Mouse (Mus musculus) myocyte (in vitro differentiated cells): ENCODE results near the gene Ttc21a. TPM values are rescaled to one million over a fixed set of nuclear protein-coding genes. Genes with fewer than 3 reads are reported as not detected.
A peak's percentile ranks its signal among the peaks of the same experiment; 100 is the strongest.

Experiments
- H3K27me3 ChIP-seq: one replicate; pipeline ENCODE4 v1.6.1; 2011; ENCODE audit not compliant: control insufficient read depth, insufficient read depth, insufficient read length
- H3K36me3 ChIP-seq: one replicate; pipeline ENCODE4 v1.6.1; 2011; ENCODE audit not compliant: control insufficient read depth, insufficient read depth
- H3K4me2 ChIP-seq: one replicate; pipeline ENCODE4 v1.6.1; 2011; ENCODE audit warnings: low read depth, control low read depth
- H3K4me3 ChIP-seq: one replicate; pipeline ENCODE4 v1.5.1; 2011; ENCODE audit warnings: mild to moderate bottlenecking, control low read depth, moderate library complexity
- H3K79me2 ChIP-seq: one replicate; pipeline ENCODE4 v1.6.1; 2011; ENCODE audit not compliant: control insufficient read depth, insufficient read depth
- H3ac ChIP-seq: one replicate; pipeline ENCODE4 v1.6.1; 2011; ENCODE audit not compliant: control insufficient read depth, insufficient read length
- CEBPB ChIP-seq: IDR thresholded peaks from 2 replicates; pipeline ENCODE4 v1.6.1; 2011; ENCODE audit warnings: mild to moderate bottlenecking, moderate library complexity; ENCODE audit not compliant: poor library complexity, insufficient read depth, severe bottlenecking
- E2F4 ChIP-seq: IDR thresholded peaks from one replicate; pipeline ENCODE4 v1.6.1; 2011; ENCODE audit warnings: mild to moderate bottlenecking, control low read depth, moderate library complexity; ENCODE audit not compliant: insufficient read depth
- MAX ChIP-seq: IDR thresholded peaks from one replicate; pipeline ENCODE4 v1.6.1; 2011; ENCODE audit warnings: low read depth, mild to moderate bottlenecking, control low read depth
- MYOD1 ChIP-seq, 3 experiments: IDR thresholded peaks; one replicate each; pipeline ENCODE4 v1.6.1; 2011; ENCODE audit warnings: control low read depth in 2 of 3, low read depth in 2 of 3, mild to moderate bottlenecking in 2 of 3, moderate library complexity in 1 of 3; ENCODE audit not compliant: insufficient read length in 2 of 3, control insufficient read depth in 1 of 3
- MYOG ChIP-seq, 3 experiments: IDR thresholded peaks; one replicate each; pipeline ENCODE4 v1.6.1; 2011; ENCODE audit warnings: control low read depth in 2 of 3, low read depth in 2 of 3, mild to moderate bottlenecking in 2 of 3; ENCODE audit not compliant: insufficient read length in 2 of 3, control insufficient read depth in 1 of 3, insufficient read depth in 1 of 3
- POLR2A ChIP-seq: IDR thresholded peaks from one replicate; pipeline ENCODE4 v1.6.1; 2011; ENCODE audit warnings: low read depth, mild to moderate bottlenecking, control low read depth, moderate library complexity; ENCODE audit not compliant: insufficient read length
- POLR2AphosphoS2 ChIP-seq: IDR thresholded peaks from one replicate; pipeline ENCODE4 v1.6.1; 2011; ENCODE audit warnings: low read depth, control low read depth; ENCODE audit not compliant: insufficient read length
- REST ChIP-seq: IDR thresholded peaks from one replicate; pipeline ENCODE4 v1.6.1; 2011; ENCODE audit warnings: mild to moderate bottlenecking, control low read depth, moderate library complexity; ENCODE audit not compliant: insufficient read depth, insufficient read length
- SRF ChIP-seq: IDR thresholded peaks from one replicate; pipeline ENCODE4 v1.6.1; 2011; ENCODE audit warnings: low read depth; ENCODE audit not compliant: control insufficient read depth, insufficient read length
- TCF12 ChIP-seq: IDR thresholded peaks from one replicate; pipeline ENCODE4 v1.6.1; 2011; ENCODE audit warnings: mild to moderate bottlenecking, control low read depth; ENCODE audit not compliant: poor library complexity, insufficient read depth, severe bottlenecking
- TCF3 ChIP-seq: IDR thresholded peaks from one replicate; pipeline ENCODE4 v1.6.1; 2011; ENCODE audit warnings: low read depth, control low read depth; ENCODE audit not compliant: insufficient read length
- USF1 ChIP-seq: IDR thresholded peaks from one replicate; pipeline ENCODE4 v1.6.1; 2011; ENCODE audit warnings: low read depth, mild to moderate bottlenecking, control low read depth, moderate library complexity
- polyA plus RNA-seq: library from polyadenylated mRNA; unstranded; fragments of >200 nt; fragmentation: generic; extraction: Trizol; gene quantifications from one replicate; pipeline ENCODE4 v1.2.1, GENCODE M21; 2012; ENCODE audit warnings: missing spikeins

The Ttc21a gene
- polyA plus RNA-seq, 1 experiment = 0.05 TPM

DNA sequence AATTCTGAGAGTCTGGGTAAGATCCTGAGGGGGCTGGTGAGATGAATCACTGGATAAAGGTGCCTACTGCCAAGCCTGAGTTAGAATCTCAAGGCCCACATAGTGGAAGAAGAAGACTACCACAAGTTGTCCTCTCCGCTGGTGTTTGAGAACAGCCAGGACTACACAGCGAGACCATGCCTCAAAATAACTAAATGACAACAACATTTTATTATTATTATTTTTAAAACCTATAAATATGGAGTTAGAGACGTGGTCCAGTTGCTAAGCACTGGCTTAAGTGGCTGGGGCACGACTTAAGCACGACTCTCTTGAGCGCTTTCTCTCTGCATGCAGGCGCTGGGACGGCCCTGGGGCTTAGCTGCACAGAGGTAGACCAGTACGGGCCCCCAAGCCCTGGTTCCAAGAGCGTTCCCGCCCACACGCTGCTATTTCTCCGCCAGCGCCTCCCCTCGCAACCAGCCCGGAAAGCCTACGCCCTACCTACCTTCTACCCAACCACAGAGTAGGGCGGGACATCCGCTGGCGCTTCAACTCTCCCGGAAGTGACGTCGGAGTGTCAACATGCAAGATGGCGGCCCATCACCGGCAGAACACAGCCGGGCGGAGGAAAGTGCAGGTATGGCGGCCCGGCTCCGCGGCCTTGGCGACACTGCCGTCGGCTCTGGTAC lies 42.9 kb upstream of the Ttc21a start, which contains the start of gene Wdr48:
Gene Wdr48 (plus strand): TSS at position 540 of the 671 bp plus-strand sequence.
- TF ChIP-seq E2F4 (no peak), REST (no peak), MYOD1 (IDR thresholded peaks at IDR 0.05; ENCODE audit: control insufficient read depth in 1 of 3, insufficient read length in 2 of 3, low read depth in 2 of 3) (no peak), POLR2AphosphoS2 (peak; percentile 68), POLR2A (peak; percentile 60), TCF3 (no peak), MAX (no peak), CEBPB (no peak)
- peaks cover 38% of the 10 kb centered on the region for H3K79me2 ChIP-seq
- H3K36me3 ChIP-seq = no peaks in the 10 kb centered on the region
- peak within 1 kb of the TSS; percentile 74 for H3K4me2 ChIP-seq
- no peaks in the 10 kb centered on the region for H3K27me3 ChIP-seq
- peak within 1 kb of the TSS; percentile 32 for H3ac ChIP-seq
- peak within 1 kb of the TSS; percentile 31 for H3K4me3 ChIP-seq

DNA sequence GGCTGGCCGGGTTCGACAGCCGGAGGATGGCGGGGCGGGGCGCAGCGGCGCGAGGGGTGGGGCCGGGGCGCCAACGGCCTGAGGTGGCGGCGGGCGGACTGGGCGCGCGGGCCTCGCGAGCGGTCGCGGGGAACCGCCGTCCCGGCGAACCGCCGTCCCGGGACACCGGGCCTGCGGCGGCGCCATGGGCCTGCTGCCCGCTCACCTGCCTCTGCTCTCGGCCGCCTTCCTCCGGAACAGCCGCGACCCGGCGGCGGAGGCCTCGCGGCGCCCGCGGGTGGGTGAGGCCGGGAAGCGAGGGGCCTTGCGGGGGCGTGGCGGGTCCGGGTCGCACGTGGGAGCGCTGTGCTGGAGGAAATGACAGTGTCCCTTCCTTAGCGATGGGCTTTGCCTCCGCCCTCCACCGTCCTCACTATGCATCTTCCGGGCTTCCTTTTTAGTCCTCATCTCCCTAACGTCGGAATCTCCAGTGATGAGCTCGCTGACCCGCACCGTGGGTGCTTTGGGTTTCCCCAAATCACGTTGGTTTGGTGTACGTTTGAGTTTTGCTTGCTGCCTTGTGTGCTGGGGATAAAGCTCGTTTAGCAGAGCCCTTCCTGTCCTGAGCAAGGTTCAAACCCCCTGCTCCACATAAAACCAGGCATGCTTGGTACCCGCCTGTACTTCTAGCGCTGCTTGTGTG lies 42.2 kb upstream of the Ttc21a start:
- TF ChIP-seq CEBPB = no peak
- no peak for TF ChIP-seq POLR2A
- no peak for TF ChIP-seq TCF3
- TF ChIP-seq USF1 = no peak
- Histone ChIP-seq H3ac (peak overlapping the region; percentile 32), H3K79me2 (peaks cover 42% of the 10 kb centered on the region), H3K27me3 (no peaks in the 10 kb centered on the region), H3K36me3 (no peaks in the 10 kb centered on the region), H3K4me3 (peak overlapping the region; percentile 31), H3K4me2 (peak overlapping the region; percentile 69)

DNA sequence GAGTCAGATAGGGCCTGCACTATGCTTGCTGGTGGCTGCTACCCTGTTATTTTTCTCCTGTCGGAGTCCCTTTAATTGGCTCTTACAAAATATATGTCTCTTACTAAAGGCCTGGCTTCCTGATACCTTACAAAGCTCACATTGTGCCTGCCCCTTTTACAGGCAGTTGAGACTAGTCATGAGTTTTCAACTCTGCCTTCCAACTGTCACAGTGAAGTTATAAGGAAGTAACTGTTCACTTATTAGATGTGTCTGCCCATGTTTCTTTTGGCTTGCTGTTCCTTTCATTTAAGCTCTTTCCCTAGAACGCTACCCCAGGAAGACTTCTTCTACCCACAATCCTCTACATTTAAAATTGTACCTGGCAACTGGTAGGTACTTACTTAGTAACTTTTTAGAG lies 38.0 kb upstream of the Ttc21a start:
- Histone ChIP-seq H3K27me3 (no peaks in the 10 kb centered on the region), H3K4me2 (no peak overlapping the region), H3K36me3 (peaks cover 9% of the 10 kb centered on the region), H3K4me3 (no peak overlapping the region), H3ac (no peak overlapping the region), H3K79me2 (peaks cover 44% of the 10 kb centered on the region)
- TF ChIP-seq TCF3 (no peak), TCF12 (no peak), POLR2AphosphoS2 (no peak), USF1 (no peak), POLR2A (no peak), SRF (no peak), E2F4 (no peak)

DNA sequence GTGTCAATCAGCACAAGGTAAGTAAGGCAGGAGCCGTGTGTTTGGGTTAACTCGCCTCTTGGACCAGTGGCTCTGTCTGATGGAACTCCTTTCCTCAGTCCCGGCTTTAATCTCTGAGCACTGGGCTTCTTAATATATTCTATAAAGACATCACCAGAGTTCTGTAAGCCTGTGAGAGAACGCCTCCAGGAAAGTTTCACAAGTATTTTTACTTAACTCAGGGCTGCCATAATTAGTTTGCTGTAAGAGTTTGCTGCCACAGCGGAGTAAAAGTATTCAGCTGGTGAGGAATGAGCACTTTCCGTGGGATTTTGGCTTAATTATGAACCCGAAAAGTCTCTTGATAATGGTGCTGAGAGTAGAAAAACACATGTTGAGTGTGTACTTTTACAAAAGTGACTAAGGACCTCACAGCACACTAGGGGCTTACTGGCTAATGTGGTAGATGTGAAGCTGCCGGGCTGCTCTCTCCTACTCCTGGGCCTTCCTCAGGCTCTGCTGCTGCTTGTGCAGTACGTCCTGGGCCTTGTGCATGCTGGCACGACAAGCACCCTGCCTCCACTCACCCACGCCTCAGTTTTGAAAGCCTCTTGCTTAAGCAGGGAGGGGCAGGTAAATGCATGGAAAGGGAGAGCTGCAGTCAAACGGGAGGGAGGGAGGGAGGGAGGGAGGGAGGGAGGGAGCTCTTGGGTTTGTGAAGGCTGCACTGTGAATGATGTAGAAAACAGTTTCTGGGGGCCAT lies 34.8 kb upstream of the Ttc21a start:
- Histone ChIP-seq H3K4me2 (no peak overlapping the region), H3K79me2 (peaks cover 20% of the 10 kb centered on the region), H3K36me3 (peaks cover 39% of the 10 kb centered on the region), H3K4me3 (no peak overlapping the region), H3K27me3 (no peaks in the 10 kb centered on the region), H3ac (no peak overlapping the region)
- TF ChIP-seq POLR2A (no peak), MAX (no peak), REST (no peak), MYOD1 (IDR thresholded peaks at IDR 0.05; ENCODE audit: control insufficient read depth in 1 of 3, insufficient read length in 2 of 3, low read depth in 2 of 3) (no peak), TCF12 (no peak), TCF3 (no peak), SRF (no peak), POLR2AphosphoS2 (no peak), CEBPB (no peak), E2F4 (no peak), USF1 (no peak), MYOG (IDR thresholded peaks at IDR 0.05; ENCODE audit: control insufficient read depth in 1 of 3, insufficient read depth in 1 of 3, insufficient read length in 2 of 3, low read depth in 2 of 3) (no peak)

DNA sequence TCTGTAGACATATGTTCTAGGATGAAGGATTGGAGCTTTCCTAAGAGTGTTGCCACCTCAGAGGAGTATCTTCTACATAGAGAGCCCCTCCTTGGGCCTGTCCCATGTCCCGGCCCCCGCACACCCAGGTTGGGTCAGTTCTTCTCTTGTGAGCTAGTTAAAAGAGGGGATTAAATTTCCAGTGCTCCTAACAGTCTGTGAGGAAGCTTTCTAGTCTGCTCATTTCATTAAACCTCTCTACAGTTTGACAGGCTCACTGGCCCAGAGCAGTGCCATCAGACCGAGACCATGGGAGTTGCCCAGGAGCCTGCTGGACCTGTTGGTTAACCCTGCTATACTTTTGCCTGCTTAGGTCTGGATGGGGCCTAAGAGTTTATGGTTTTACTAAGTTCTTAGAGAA lies 28.7 kb upstream of the Ttc21a start:
- no peaks in the 10 kb centered on the region for H3K27me3 ChIP-seq
- H3K36me3 ChIP-seq = peaks cover 69% of the 10 kb centered on the region
- H3K79me2 ChIP-seq = no peaks in the 10 kb centered on the region
- H3ac ChIP-seq = no peak overlapping the region
- no peak overlapping the region for H3K4me2 ChIP-seq
- H3K4me3 ChIP-seq = no peak overlapping the region
- TF ChIP-seq POLR2AphosphoS2 (no peak), SRF (no peak), MYOD1 (IDR thresholded peaks at IDR 0.05; ENCODE audit: control insufficient read depth in 1 of 3, insufficient read length in 2 of 3, low read depth in 2 of 3) (no peak), TCF12 (no peak), POLR2A (no peak), REST (no peak), MAX (no peak), USF1 (no peak), E2F4 (no peak), TCF3 (no peak), CEBPB (no peak)
